Mouse (Mus musculus): Measurements from ENCODE around the gene Hnrnpab.

The Hnrnpab gene

GRCm38 (mm10) chr11:51565062-51565461 lies 41.6 kb downstream of the Hnrnpab start:
- no peak for DNase-seq (ENCODE audit: low read depth)

GRCm38 (mm10) chr11:51563276-51563675 lies 43.4 kb downstream of the Hnrnpab start:
- no peak for DNase-seq (ENCODE audit: low read depth)

DNA sequence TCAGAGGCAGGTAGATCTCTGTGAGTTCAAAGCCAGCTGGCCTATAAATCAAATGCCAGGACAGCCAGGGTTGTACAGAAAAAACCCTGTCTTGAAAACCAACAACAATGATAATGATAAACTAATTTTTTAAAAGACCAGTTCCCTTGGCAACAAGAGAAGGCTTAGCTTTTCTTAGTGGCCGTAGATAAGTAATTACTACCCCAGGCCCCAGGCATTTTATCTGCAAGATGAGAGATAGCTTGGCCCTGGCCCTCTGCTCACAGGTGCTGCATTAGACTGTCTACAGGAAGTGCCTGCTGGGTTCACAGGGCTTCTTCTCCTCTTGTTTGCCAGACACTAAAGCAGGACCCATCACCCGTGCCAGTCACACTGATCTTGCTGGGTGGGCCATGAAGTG lies 51.6 kb downstream of the Hnrnpab start:
- DNase-seq (ENCODE audit: low read depth) = no peak

GRCm38 (mm10) chr11:51554590-51554989 lies 52.1 kb downstream of the Hnrnpab start:
- DNase-seq (ENCODE audit: low read depth) = no peak

DNA sequence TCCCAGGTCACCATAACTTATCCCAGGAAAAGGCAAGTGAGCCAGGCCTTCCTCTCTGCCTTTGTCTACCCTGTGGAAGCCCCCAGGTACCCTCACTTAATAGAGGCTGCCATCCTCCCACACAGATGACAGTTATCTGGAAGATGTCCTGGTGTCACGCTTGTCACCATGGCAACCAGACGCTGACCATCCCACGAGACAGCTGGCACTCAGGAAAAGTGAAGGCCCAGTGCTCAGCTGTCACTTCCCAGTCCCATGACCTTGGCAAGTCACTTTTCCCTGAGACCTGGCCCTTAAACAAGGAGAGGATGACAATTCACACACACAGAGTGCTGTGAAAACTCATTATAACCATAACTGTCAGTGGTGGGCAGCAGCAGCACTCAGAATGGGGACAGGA lies 54.6 kb downstream of the Hnrnpab start:
- no peak for DNase-seq (ENCODE audit: low read depth)

DNA sequence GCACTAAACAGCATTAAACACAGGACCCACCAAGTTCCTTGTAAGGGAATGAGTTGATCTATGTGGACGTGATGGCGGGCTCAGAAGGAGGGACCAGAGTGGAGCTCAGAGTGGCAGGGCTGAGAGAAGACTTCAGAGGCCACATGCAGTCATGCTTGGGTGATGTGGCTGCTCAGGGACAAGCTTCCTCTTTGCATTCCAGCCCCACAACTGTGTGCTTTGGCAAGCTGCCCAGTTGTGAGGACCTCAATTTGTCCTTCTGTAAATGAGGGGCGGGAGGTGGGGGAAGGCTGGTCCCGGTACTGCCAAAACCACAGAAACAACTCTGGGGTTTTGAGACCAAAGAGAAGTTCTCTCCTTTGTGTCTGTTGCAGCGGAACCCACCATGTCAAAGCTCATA lies 55.4 kb downstream of the Hnrnpab start:
- no peak for DNase-seq (ENCODE audit: low read depth)

Data from induced T-regulatory cell, adult 2 months (primary cell).